Mouse (Mus musculus): ENCODE results near the gene Slc36a3. TPM values are rescaled to one million over a fixed set of nuclear protein-coding genes. Genes with fewer than 3 reads are reported as not detected.

The Slc36a3 gene
- total RNA-seq, 4 experiments from 2014 or later, result not detected

DNA sequence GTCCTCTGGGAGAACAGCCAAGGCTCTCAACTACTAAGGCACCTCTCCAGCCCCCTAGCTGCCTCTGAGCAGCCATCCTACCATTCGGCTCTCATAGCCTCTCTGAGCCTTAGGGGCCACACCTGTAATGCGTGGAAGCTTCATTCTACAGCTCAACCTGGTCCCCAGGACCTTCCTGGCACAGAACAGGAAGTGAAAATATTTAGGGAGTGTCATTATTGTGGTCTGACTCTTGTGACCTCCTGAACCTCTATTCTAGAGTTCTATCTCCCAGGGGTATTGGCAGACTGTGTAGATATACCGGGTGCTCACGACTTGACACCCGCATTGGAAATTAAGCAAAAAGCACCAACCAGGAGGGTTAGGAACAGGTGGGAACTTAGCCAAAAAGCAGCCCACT, 75.3 kb downstream of the Slc36a3 start:
- DNase-seq (ENCODE audit: low spot score in 2 of 2), result no peak

DNA sequence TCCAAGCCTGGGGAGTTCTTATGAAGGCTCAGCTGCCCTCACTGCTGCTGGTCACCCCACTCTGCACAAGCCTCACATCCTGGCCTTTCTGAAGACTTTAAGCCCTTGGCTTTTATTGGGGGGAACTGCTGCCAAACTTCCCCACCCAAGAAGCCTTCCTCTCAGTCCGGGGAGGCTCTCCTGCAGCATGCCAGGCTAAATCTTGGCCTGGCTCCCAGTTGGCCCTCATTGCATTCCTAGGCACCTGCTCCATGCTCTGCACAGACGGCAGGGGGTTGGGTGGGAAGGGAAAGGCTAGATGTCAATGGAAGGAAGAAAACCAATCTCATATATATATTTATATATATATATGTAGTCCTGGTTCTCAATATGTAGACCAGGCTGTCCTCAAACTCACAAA, 75.9 kb downstream of the Slc36a3 start:
- no peak for DNase-seq (ENCODE audit: low spot score in 2 of 2)

Other genes with a start within 250 kb of the Slc36a3 start
- gene Gpx3, start 249.3 kb downstream of the Slc36a3 start, total RNA-seq (2022), result 1 to 10 TPM; 4.4 to 8.8 (median 5.1) TPM
- gene Tnip1, start 188.8 kb downstream of the Slc36a3 start, total RNA-seq (2022), result 10 to 100 TPM; 31.4 to 34.3 (median 33.9) TPM
- gene Anxa6, start 118.3 kb downstream of the Slc36a3 start, total RNA-seq (2022), result 10 to 100 TPM; 85.6 to 95.3 (median 89.4) TPM
- 1 to 10 TPM in 1 of 4 experiments, under 1 TPM in 3; 0.32 to 1.1 (median 0.75) TPM for gene Ccdc69, start 73.6 kb downstream of the Slc36a3 start, total RNA-seq (2022)
- gene Gm2a, start 53.6 kb downstream of the Slc36a3 start, total RNA-seq (2022), result 10 to 100 TPM; 28.3 to 45.4 (median 36.9) TPM
- under 1 TPM in 3 of 4 experiments, not detected in 1; 0.24 to 0.39 (median 0.29) TPM for gene Slc36a2, start 33.4 kb upstream of the Slc36a3 start, total RNA-seq (2022)
- gene Slc36a1, start 52.6 kb upstream of the Slc36a3 start, total RNA-seq (2022), result 10 to 100 TPM; 48.4 to 60.7 (median 57.1) TPM
- gene Fat2, start 184.9 kb upstream of the Slc36a3 start, total RNA-seq (2022), result under 1 TPM; 0.21 to 0.35 (median 0.27) TPM